Mouse (Mus musculus): ENCODE results near the gene Rai1. TPM values are rescaled to one million over a fixed set of nuclear protein-coding genes. Genes with fewer than 3 reads are reported as not detected.

Rai1 gene
- polyA plus RNA-seq, 1 experiment from 2014 or later, result 34.0 TPM

DNA sequence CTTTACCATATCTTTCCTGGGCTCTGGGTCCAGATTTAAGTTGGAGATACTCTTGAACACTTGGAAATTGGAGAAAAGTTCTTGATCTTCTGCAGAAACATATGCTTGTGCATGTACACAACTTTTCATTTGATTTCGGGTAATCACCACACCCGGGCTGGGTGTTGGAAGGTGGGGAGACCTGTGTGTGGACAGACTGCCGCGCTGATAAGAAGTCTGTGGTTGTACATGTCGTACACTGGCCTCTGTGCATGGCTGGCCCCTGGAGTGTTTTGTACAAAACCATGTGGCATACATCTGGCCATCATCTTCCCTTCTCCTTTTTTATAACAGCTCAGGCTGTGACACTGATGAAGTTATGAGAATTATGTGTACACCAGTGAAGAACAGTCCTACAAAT lies 55.1 kb downstream of the Rai1 start:
- no peak overlapping the region for H3K27ac ChIP-seq
- H3K36me3 ChIP-seq, result 0 out of 2 replicates have a peak, but pooled peaks cover 5% of the 10 kb centered on the region
- no peak overlapping the region for H3K9ac ChIP-seq
- H3K4me1 ChIP-seq, result peaks cover 40% of the 10 kb centered on the region
- H3K9me3 ChIP-seq, result no peaks in the 10 kb centered on the region
- no peaks in the 10 kb centered on the region for H3K27me3 ChIP-seq (replicated peaks)
- H3K4me3 ChIP-seq, result no peak overlapping the region
- peak overlapping the region; percentile 1; the same call in 1 of the 2 replicates for H3K4me2 ChIP-seq (replicated peaks)
- WGBS, result 93% methylated on average over 5 of the region's 5 CpGs
- no peak for ATAC-seq (ENCODE audit: low FRiP score, low read depth)

DNA sequence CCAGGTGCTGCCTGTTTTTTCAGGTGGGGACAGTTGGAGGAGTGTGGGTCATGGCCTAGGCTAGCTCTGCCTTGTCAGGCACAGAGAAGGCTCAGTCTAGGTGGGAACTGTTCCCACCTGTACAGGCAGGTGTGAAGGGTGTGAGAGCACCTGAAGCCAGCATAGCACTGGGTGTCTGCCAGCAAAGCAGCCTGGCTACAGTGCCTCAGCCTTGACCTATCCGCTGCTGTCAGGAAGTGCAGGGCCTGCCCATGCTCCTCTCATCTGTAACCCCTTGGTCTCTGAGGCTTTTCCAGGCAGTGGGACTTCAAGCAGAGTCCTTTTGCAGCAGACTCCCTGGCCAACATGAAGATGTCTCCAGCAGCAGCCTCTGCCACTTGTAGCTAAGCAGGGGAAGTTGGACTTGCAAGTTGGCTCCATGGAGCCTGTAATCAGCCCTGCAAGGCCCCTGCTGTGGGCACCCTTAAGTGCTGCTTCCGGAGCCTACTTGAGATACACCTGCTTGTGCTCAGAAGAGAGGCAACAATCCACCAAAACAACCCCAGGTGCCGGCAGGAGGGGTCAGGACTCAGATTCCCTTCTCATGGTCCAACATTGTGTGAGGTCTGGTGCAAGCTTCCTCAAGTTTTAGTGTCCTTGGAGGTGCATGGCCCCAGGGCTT lies 55.8 kb downstream of the Rai1 start:
- no peak overlapping the region for H3K27ac ChIP-seq
- peaks cover 43% of the 10 kb centered on the region for H3K4me1 ChIP-seq
- ATAC-seq (ENCODE audit: low FRiP score, low read depth), result no peak
- no peaks in the 10 kb centered on the region for H3K9me3 ChIP-seq
- WGBS, result 76% methylated on average over 3 of the region's 3 CpGs
- H3K36me3 ChIP-seq, result 0 out of 2 replicates have a peak, but pooled peaks cover 7% of the 10 kb centered on the region
- no peak overlapping the region for H3K4me3 ChIP-seq
- no peaks in the 10 kb centered on the region for H3K27me3 ChIP-seq (replicated peaks)
- peak overlapping the region; percentile 1; the same call in 1 of the 2 replicates for H3K4me2 ChIP-seq (replicated peaks)
- H3K9ac ChIP-seq, result no peak overlapping the region

DNA sequence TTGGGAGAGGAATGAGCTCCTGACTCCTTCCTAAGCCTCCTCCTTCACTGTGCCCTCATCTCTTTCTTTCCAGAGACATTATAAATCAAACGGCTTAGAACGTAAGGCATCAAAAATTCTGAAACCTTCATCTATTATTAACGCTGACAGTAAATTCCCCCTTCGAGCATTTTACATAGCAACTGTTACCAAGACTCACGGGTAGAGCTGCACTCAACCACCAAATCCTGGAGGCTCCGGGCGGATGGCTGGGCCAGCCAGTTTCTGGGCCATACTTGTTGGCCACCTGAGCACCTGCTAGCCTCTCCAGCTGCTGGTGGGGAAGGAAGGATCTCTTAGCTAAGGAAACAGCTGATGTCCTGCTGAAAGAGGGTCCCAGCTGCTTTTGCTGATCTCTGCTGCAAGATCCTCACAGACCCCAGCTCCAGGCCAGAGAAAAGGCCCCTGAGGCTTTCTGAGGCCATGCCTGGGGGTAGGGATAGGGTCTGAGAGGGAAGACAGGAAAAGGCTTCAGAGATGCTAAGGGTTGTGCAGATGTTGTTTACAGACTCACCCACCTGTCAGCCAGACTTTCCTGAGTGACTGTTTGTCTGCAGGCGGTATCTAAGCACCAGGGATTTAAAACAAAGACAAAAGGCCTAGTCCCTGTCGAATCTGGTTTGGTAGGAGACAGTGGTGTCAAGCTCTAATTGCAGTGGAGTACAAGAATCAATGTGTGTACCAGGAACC lies 56.5 kb downstream of the Rai1 start:
- Histone ChIP-seq H3K4me2 (replicated peaks) (0 out of 2 replicates have a peak overlapping the region, but pooled peaks have one; percentile 4), H3K9ac (no peak overlapping the region), H3K4me3 (no peak overlapping the region), H3K27me3 (replicated peaks) (no peaks in the 10 kb centered on the region), H3K9me3 (no peaks in the 10 kb centered on the region), H3K4me1 (peaks cover 50% of the 10 kb centered on the region), H3K36me3 (0 out of 2 replicates have a peak, but pooled peaks cover 7% of the 10 kb centered on the region), H3K27ac (no peak overlapping the region)
- WGBS, result 68% methylated on average over 9 of the region's 9 CpGs
- no peak for ATAC-seq (ENCODE audit: low FRiP score, low read depth)

DNA sequence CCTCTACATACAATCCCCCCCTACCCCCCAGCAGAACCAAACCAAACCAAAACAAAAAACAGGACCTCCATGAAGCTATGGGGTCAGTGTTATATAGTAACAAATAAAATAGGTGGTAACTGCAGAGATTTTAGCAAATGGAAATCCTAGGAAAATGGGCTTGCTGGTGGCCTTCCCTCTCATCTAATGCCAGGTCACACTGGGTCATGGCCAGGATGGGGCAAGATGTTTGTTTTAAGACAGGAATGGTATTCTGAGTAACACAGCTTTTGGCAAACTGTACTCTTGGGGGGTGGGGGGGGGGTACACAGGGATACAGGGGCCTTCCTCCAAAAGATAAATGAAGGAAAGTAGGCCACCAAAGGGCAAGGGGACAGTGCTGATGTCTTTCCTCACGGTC lies 57.7 kb downstream of the Rai1 start:
- Histone ChIP-seq H3K27ac (no peak overlapping the region), H3K4me2 (replicated peaks) (no peak overlapping the region), H3K4me3 (no peak overlapping the region), H3K4me1 (peaks cover 59% of the 10 kb centered on the region), H3K9ac (no peak overlapping the region), H3K27me3 (replicated peaks) (no peaks in the 10 kb centered on the region), H3K9me3 (no peaks in the 10 kb centered on the region), H3K36me3 (0 out of 2 replicates have a peak, but pooled peaks cover 2% of the 10 kb centered on the region)
- ATAC-seq (ENCODE audit: low FRiP score, low read depth), result no peak
- WGBS, result 100% methylated on average over 1 of the region's 1 CpGs

DNA sequence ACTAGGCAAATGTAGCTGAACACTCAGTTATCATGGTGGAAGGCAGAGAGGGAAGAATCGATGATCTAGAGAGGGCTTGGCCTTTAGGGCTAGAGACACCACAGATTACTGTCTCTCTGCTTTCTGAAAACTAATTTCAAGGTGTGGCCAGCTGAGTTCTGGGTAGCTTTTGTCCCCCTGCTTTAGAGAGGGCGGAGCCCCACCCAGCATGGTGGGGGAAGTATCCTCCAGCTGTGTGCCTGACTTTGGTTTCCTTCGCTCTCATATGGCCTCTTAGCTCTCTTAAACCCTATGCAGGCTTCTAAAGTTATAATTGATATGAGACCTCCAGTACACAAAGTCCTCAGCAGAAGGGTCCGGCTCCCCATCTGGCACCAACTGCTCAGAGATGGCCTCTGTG lies 58.5 kb downstream of the Rai1 start:
- H3K27ac ChIP-seq, result no peak overlapping the region
- H3K9me3 ChIP-seq, result no peaks in the 10 kb centered on the region
- H3K4me2 ChIP-seq (replicated peaks), result no peak overlapping the region
- 90% methylated on average over 4 of the region's 4 CpGs for WGBS
- no peak overlapping the region for H3K4me3 ChIP-seq
- 0 out of 2 replicates have a peak, but pooled peaks cover 2% of the 10 kb centered on the region for H3K36me3 ChIP-seq
- H3K4me1 ChIP-seq, result peaks cover 67% of the 10 kb centered on the region
- no peak for ATAC-seq (ENCODE audit: low FRiP score, low read depth)
- H3K9ac ChIP-seq, result no peak overlapping the region
- no peaks in the 10 kb centered on the region for H3K27me3 ChIP-seq (replicated peaks)

DNA sequence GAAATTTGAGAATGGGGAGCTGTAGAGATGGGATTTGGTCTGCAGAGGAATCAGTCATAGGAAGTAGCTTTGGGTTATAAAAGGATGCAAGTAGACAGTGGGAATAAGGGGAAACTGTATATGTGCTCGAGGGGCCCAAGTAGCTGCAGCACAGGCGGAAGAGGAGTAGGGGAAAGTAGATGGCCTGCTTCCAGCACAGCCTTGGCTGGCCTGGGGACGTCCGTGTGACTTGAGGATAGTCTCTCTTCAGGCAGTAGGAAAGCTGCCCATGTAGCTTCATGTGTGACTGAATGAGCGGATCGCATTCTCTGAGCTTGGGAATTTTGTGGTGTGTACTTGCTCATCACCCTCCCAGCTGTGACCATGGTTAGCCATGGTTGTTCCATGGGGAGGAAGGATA lies 59.6 kb downstream of the Rai1 start:
- ATAC-seq (ENCODE audit: low FRiP score, low read depth), result no peak
- Histone ChIP-seq H3K27me3 (replicated peaks) (no peaks in the 10 kb centered on the region), H3K27ac (no peak overlapping the region), H3K9ac (no peak overlapping the region), H3K4me1 (peaks cover 70% of the 10 kb centered on the region), H3K4me3 (no peak overlapping the region), H3K9me3 (no peaks in the 10 kb centered on the region), H3K4me2 (replicated peaks) (no peak overlapping the region), H3K36me3 (peaks cover 2% of the 10 kb centered on the region; the same call in 1 of the 2 replicates)
- WGBS, result 88% methylated on average over 6 of the region's 6 CpGs

DNA sequence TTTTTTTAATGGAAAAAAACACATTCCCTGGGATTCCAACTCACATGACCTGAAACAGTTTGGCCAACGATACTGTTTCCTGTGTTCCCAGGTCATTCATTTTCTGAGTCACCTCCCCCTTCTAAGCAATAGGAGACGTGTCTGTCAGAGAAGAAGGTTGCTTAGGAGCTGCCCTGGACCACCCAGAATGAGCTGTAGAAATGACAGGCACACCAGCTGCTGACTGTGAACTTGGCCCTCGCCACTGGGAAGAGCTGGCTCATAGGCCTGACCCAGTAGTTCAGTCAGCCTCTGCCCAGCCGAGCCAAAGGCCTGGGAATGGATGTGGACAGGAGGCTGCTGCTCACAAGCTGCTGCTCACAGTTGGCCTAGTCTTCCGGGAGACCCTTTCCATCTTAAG lies 60.3 kb downstream of the Rai1 start:
- 51% methylated on average over 5 of the region's 5 CpGs for WGBS
- peaks cover 66% of the 10 kb centered on the region for H3K4me1 ChIP-seq
- H3K27me3 ChIP-seq (replicated peaks), result no peaks in the 10 kb centered on the region
- H3K9ac ChIP-seq, result no peak overlapping the region
- H3K27ac ChIP-seq, result no peak overlapping the region
- H3K9me3 ChIP-seq, result no peaks in the 10 kb centered on the region
- H3K4me3 ChIP-seq, result no peak overlapping the region
- no peak for ATAC-seq (ENCODE audit: low FRiP score, low read depth)
- no peak overlapping the region for H3K4me2 ChIP-seq (replicated peaks)
- H3K36me3 ChIP-seq, result peaks cover 2% of the 10 kb centered on the region; the same call in 1 of the 2 replicates

DNA sequence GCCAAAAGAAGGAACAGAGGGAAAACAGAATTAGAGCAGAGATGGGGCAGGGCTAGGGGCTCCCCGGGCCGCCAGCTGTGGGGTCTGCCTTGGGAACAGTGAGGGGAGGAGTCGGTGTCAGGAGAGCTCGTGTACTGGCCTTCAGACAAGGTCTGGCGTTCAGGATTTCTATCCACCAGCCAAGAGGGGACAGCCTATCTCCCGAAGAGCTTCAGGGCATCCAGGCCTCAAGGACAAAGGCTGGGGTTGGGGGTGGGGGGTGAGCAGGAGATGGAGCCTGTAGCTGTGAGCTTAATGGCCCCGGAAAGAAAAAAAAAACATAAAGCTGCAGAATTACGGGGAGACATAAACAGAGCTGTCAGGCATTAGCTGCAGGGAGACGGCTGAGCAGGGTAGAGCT lies 64.0 kb downstream of the Rai1 start:
- Histone ChIP-seq H3K4me1 (peaks cover 58% of the 10 kb centered on the region), H3K9ac (peak overlapping the region; percentile 27; the same call in 1 of the 2 replicates), H3K4me3 (no peak overlapping the region), H3K36me3 (peaks cover 2% of the 10 kb centered on the region), H3K4me2 (replicated peaks) (peak overlapping the region; percentile 8), H3K27ac (0 out of 2 replicates have a peak overlapping the region, but pooled peaks have one; percentile 34), H3K9me3 (no peaks in the 10 kb centered on the region), H3K27me3 (replicated peaks) (no peaks in the 10 kb centered on the region)
- no peak for ATAC-seq (ENCODE audit: low FRiP score, low read depth)
- WGBS, result 22% methylated on average over 9 of the region's 9 CpGs

DNA sequence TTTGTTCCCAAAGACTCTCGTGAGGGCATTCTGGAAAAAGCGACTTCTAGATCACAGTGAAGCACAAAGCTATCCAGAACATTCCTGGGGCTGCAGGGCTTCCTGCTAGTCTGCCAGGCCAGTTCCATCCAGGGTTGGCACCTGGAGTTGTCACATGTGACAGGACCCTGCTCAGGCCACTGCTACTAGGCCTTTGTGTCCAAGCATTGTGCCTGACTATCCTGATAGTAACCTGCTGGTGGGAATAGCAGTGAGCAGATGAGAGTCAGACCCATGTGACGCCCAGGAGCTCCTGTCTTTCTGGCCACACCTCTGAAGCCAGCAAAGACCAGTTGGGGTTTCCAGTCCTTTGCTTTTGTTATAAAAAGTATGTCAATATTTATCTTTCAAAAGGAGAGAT lies 67.3 kb downstream of the Rai1 start:
- peaks cover 69% of the 10 kb centered on the region for H3K4me1 ChIP-seq

DNA sequence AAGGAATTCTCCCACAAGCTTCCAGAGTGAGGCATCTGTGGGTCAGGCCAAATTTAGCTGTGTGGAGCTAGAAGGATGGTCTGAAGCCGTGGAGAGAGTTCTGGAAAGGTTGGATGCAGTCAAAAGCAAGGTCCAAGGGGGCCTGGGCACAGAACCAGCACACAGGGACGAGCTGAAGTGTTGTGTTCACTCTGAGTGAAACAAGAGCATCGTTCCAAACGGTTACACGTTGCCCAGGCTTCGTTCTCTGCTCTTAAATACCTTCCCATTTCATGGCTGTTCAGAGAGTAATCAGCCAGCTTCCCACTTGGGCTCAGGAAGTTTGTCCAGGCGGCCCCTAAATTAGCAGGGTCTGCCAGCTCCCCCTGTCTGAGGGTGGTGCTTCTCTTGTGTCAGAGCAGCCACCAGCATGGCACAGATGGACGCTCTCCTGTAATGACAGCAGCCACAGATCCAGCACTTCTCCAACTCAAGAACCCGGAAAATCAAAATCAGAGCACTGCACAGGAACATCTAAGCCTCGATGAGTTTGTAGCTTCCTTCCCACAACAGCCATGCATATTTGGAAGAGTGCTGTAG lies 68.9 kb downstream of the Rai1 start:
- WGBS, result 76% methylated on average over 10 of the region's 10 CpGs
- Histone ChIP-seq H3K4me2 (replicated peaks) (no peak overlapping the region), H3K4me3 (no peak overlapping the region), H3K27me3 (replicated peaks) (no peaks in the 10 kb centered on the region), H3K27ac (no peak overlapping the region), H3K9me3 (no peaks in the 10 kb centered on the region), H3K36me3 (no peaks in the 10 kb centered on the region; the same call in none of the 2 replicates), H3K4me1 (peaks cover 69% of the 10 kb centered on the region), H3K9ac (no peak overlapping the region)
- ATAC-seq (ENCODE audit: low FRiP score, low read depth), result no peak

More for the DNA sequence above, 67.3 kb downstream of the Rai1 start:
- Histone ChIP-seq H3K27ac (no peak overlapping the region), H3K36me3 (no peaks in the 10 kb centered on the region; the same call in none of the 2 replicates), H3K9me3 (no peaks in the 10 kb centered on the region), H3K9ac (0 out of 2 replicates have a peak overlapping the region, but pooled peaks have one; percentile 17), H3K4me2 (replicated peaks) (no peak overlapping the region), H3K27me3 (replicated peaks) (no peaks in the 10 kb centered on the region), H3K4me3 (no peak overlapping the region)
- WGBS, result 80% methylated on average over 3 of the region's 3 CpGs
- ATAC-seq (ENCODE audit: low FRiP score, low read depth), result no peak

DNA sequence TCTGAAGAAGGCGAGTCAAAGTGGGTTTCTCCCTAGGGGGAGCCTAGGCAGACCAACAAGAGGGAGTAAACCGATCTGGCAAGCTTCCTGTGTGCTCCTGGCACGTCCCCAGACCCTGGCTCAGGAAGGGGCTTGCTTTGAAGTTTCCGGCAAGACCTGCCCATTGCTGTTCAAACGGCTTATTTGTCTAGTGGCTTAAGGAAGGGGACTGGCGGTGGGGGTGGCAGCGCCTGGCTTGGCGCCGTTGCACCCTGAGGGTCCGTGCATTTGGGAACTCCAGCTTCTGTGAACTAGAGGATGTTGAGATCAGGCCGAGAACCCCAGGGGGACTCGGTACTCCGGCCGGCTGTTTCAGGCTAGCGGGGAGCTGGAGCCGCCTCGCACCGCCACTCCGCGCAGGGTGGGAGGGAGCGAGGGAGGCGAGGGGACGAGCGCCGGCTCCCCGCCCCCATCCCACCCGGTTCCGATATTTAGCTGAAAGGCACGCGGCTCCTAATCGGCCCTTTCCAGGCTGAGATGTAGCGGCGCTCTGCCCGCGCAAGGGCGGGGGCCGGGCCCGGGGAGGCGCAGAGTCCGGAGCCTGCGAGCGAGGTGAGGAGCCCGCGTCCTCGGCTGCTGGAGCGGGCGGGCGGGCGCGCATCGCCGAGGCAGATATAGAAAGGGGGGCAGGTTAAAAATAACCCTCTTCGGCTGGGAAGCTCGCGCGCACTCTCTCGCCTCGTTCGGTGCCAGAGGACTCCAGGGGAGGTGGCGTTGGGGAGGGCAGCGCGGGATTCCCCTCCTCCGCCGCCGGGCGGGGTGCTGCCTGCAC lies 70.8 kb downstream of the Rai1 start:
- peak overlapping the region; percentile 98 for H3K27ac ChIP-seq
- peak overlapping the region; percentile 91 for H3K4me2 ChIP-seq (replicated peaks)
- no peaks in the 10 kb centered on the region for H3K27me3 ChIP-seq (replicated peaks)
- H3K9ac ChIP-seq, result peak overlapping the region; percentile 78
- H3K36me3 ChIP-seq, result no peaks in the 10 kb centered on the region; the same call in 1 of the 2 replicates
- H3K9me3 ChIP-seq, result no peaks in the 10 kb centered on the region
- H3K4me1 ChIP-seq, result peaks cover 73% of the 10 kb centered on the region
- H3K4me3 ChIP-seq, result peak overlapping the region; percentile 57
- peak; percentile 57 for ATAC-seq (ENCODE audit: low FRiP score, low read depth)
- under 1% methylated on average over 65 of the region's 66 CpGs for whole genome bisulfite sequencing
